Mouse (Mus musculus) forebrain, embryonic 14.5 days (tissue): ENCODE measurements at regions not wholly inside any gene's neighbourhood (a gene's known extent, or its start where the extent isn't known, plus 50 kb on each side); places are given as distances from the start of the nearest gene placed in this dataset.

Experiments
- ATAC-seq: fragments of 200-750 bp; cut with Nextera tagmentation; 2 replicates; pipeline ENCODE4 v1.8.0; 2017; ENCODE audit warnings: mild to moderate bottlenecking, moderate library complexity
- DNase-seq: peaks from one replicate; pipeline ENCODE4 v3.0.0-alpha.2; 2015; ENCODE audit warnings: low spot score
- H3K27ac ChIP-seq: fragments of 300-500 bp; sonication (generic); 2 replicates; pipeline ENCODE4 v1.5.1; 2014; ENCODE audit warnings: low read depth, mild to moderate bottlenecking, control low read depth, low read length, moderate library complexity
- H3K27me3 ChIP-seq: fragments of 300-500 bp; sonication (generic); replicated peaks from 2 replicates; pipeline ENCODE4 v1.6.1; 2014; ENCODE audit warnings: low read length, control low read depth, mixed read lengths; ENCODE audit not compliant: control insufficient read depth, insufficient read depth
- H3K36me3 ChIP-seq: fragments of 300-500 bp; sonication (generic); 2 replicates; pipeline ENCODE4 v1.6.1; 2014; ENCODE audit warnings: low read length, control low read depth; ENCODE audit not compliant: control insufficient read depth, insufficient read depth
- H3K4me1 ChIP-seq: fragments of 300-500 bp; sonication (generic); 2 replicates; pipeline ENCODE4 v1.6.1; 2014; ENCODE audit warnings: antibody characterized with exemption, low read length, control low read depth; ENCODE audit not compliant: control insufficient read depth, insufficient read depth
- H3K4me2 ChIP-seq: fragments of 300-500 bp; sonication (generic); 2 replicates; pipeline ENCODE4 v1.6.1; 2014; ENCODE audit warnings: mild to moderate bottlenecking, control low read depth, low read length
- H3K4me3 ChIP-seq: fragments of 300-500 bp; sonication (generic); 2 replicates; pipeline ENCODE4 v1.5.1; 2014; ENCODE audit warnings: low read depth, low read length, control low read depth
- H3K9ac ChIP-seq: fragments of 300-500 bp; sonication (generic); 2 replicates; pipeline ENCODE4 v1.6.1; 2014; ENCODE audit warnings: mild to moderate bottlenecking, low read length, control low read depth, moderate library complexity
- H3K9me3 ChIP-seq: fragments of 300-500 bp; sonication (generic); replicated peaks from 2 replicates; pipeline ENCODE4 v1.6.1; 2016; ENCODE audit warnings: low read length, control low read depth, mixed read lengths; ENCODE audit not compliant: control insufficient read depth
- WGBS: fragments of 180-500 bp; shearing (Covaris S2); extraction: QIAGEN DNeasy Blood & Tissue Kit; methylation state at CpG from one replicate; pipeline ENCODE4 v1.1.7; 2014; 5-methylcytosine and 5-hydroxymethylcytosine counted together

DNA sequence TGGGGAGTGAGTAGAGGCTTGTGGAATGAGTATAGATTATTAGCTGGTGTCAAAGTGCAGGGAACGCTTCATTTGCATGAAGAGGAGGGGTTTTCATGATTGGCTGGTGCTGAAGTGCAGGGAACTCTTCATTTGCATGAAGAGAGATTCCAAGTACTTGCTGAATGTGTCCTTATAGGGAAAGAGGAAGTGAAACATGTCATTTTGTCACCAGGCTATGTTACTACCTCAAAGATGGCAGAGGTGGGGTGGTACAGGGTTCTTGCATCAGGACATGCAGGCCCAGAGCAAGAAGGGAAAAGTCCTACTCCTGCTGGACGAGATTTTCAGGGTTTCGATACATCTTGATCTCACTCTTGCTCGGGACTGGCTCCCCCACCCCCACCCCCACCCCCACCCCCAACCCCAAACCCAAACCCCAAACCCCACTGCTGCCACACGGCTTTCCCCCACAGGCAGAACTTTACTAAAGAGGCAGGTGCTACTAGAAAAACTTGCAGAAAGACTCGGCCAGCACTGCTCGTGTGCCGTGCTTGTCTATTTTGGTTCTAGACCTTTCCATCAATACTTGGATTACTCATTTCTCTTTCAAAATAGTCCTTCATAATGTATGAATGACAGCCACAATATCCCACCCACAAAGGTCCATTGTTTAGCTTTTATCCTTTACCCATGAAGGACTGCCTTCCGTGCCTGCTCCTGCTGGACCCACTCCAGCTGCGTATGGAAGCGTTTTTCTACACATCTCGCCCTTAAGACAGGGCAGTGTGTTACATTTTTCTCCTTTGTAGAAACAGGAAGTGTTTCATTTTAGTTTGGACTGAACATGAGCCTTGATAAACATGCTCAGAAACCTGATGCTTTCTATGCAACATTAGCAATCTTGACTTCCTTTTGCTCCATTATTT lies 223.0 kb upstream of the N6amt1 start:
- no peaks in the 10 kb centered on the region for H3K4me1 ChIP-seq
- no peaks in the 10 kb centered on the region for H3K27me3 ChIP-seq
- no peak overlapping the region for H3K9ac ChIP-seq
- no peak overlapping the region for H3K4me3 ChIP-seq
- ATAC-seq (no peak), DNase-seq (no peak)
- no peaks in the 10 kb centered on the region for H3K9me3 ChIP-seq
- WGBS: 68% methylated on average over 12 of the region's 12 CpGs
- no peak overlapping the region for H3K27ac ChIP-seq
- no peaks in the 10 kb centered on the region for H3K36me3 ChIP-seq
- no peak overlapping the region for H3K4me2 ChIP-seq

DNA sequence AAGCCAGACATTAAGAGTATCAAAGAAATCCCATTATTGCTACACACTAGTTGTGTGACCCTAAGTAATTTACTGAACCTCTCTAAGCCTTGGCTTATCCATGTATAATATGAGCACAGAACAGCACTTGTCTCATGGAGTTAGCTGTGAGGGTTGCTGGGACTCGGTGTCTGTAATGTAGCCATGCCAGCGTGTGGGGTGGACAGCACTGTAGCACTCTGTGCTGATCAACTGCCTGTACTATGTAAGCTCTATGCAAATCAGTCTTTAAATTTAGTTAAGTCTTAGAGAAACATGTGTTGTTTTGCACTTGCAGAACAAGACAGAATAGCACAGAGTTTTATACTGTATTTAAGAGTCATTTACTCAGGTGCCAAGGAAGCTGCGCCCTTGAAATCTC lies 225.0 kb upstream of the N6amt1 start:
- no peak overlapping the region; the same call in 1 of the 2 replicates for H3K4me2 ChIP-seq
- WGBS: 77% methylated on average over 3 of the region's 3 CpGs

DNA sequence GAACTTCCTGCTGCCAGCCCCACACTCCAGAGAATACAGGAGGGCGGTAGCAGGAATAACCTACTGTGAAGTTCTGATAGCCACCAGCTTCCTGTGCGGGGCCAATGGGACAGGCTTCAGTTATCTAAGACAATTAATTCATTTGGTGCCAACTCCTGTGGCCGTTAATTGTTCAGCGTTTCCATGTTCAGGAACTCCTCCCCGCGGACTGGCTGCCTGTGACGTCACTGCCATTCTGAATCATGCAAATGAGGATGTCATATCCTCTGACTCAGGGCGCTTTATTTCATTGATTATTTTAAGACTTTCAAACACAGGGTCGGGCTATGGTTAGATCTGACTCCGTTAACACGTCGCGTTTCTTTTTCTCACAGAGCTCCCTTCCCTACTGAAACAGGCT lies 225.8 kb upstream of the N6amt1 start:
- Histone ChIP-seq H3K27ac (no peak overlapping the region), H3K9me3 (no peaks in the 10 kb centered on the region), H3K36me3 (no peaks in the 10 kb centered on the region), H3K4me1 (no peaks in the 10 kb centered on the region), H3K9ac (no peak overlapping the region), H3K27me3 (no peaks in the 10 kb centered on the region), H3K4me3 (peak overlapping the region; percentile 20), H3K4me2 (peak overlapping the region; percentile 30)
- ATAC-seq (peak; percentile 83), DNase-seq (peak; percentile 79)
- WGBS: 37% methylated on average over 13 of the region's 13 CpGs

More for the DNA sequence above, 225.0 kb upstream of the N6amt1 start:
- H3K27me3 ChIP-seq: no peaks in the 10 kb centered on the region
- H3K9ac ChIP-seq: no peak overlapping the region
- ATAC-seq (no peak; the same call in 1 of the 2 replicates), DNase-seq (no peak)
- H3K9me3 ChIP-seq: no peaks in the 10 kb centered on the region
- H3K36me3 ChIP-seq: no peaks in the 10 kb centered on the region
- no peak overlapping the region for H3K4me3 ChIP-seq
- H3K4me1 ChIP-seq: no peaks in the 10 kb centered on the region
- no peak overlapping the region for H3K27ac ChIP-seq

DNA sequence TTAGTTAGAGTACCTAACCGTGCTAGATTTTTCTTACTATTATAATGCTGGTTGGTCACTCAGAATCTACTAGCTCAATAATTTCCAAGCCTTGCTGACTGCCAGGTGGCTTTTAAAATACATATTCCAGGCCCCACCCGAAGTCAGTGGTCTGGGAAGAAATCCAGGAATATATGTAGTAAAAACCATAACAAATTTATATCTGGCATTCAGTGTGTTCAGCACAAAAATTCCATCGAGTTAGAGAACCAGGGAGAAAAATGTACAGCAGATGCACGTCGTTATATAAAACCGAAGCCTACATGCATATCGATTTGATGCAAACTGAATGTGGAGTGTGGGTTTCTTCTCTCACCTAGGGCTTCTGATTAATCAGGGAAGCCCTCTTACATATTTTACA lies 229.5 kb upstream of the N6amt1 start:
- H3K27me3 ChIP-seq: no peaks in the 10 kb centered on the region
- no peak for ATAC-seq
- H3K4me2 ChIP-seq: no peak overlapping the region
- DNase-seq: no peak
- WGBS: 93% methylated on average over 7 of the region's 7 CpGs
- no peaks in the 10 kb centered on the region for H3K36me3 ChIP-seq
- no peak overlapping the region for H3K9ac ChIP-seq
- H3K4me3 ChIP-seq: no peak overlapping the region
- no peaks in the 10 kb centered on the region for H3K9me3 ChIP-seq
- H3K27ac ChIP-seq: no peak overlapping the region
- no peaks in the 10 kb centered on the region for H3K4me1 ChIP-seq

DNA sequence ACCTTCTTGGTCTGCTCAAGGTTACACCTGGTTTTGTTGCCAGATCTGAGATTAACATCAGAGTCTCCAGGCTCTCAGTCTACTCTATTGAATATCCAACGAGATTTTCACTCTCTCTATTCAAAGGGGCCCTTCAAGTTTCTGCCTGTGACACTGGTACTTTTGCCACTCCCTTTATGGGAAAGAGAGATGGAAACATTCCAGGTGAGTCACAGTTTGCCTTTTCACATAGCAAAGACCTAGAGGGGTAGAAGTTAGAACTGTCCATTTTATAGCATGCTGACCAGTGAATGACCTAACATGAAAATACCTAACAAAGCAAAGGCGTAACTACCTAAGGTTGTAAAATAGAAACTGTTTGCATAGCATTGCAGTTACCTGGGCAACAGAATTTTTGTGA lies 250.4 kb upstream of the N6amt1 start:
- no peak for ATAC-seq
- H3K9ac ChIP-seq: no peak overlapping the region
- H3K36me3 ChIP-seq: no peaks in the 10 kb centered on the region
- 75% methylated on average over 2 of the region's 2 CpGs for whole genome bisulfite sequencing
- no peaks in the 10 kb centered on the region for H3K27me3 ChIP-seq
- no peak overlapping the region for H3K27ac ChIP-seq
- H3K4me1 ChIP-seq: no peaks in the 10 kb centered on the region
- DNase-seq: no peak
- H3K4me3 ChIP-seq: no peak overlapping the region
- no peak overlapping the region for H3K4me2 ChIP-seq
- no peaks in the 10 kb centered on the region for H3K9me3 ChIP-seq

DNA sequence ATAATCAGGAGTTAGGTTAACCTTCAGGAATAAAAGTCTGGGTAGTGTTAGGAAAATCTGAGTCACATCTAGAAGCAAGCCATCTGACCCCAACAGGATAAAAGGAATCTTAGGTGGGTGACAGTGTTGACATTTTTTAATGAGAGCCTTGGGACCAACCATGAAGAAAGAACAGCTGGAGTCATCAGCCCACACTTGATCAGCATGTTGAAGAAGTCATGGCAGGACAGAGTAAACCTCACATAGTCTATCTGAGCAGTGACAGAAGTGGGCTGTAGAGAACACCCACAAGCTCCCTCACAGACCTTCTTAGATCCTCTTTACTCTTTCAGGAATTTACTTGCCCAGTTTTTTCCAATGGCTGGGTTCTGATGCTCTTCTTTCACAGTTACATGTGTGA lies 251.9 kb upstream of the N6amt1 start:
- Histone ChIP-seq H3K9ac (no peak overlapping the region), H3K27me3 (no peaks in the 10 kb centered on the region), H3K27ac (no peak overlapping the region), H3K4me1 (no peaks in the 10 kb centered on the region), H3K9me3 (no peaks in the 10 kb centered on the region), H3K36me3 (no peaks in the 10 kb centered on the region), H3K4me3 (no peak overlapping the region), H3K4me2 (no peak overlapping the region)
- no peak for DNase-seq
- no peak for ATAC-seq

DNA sequence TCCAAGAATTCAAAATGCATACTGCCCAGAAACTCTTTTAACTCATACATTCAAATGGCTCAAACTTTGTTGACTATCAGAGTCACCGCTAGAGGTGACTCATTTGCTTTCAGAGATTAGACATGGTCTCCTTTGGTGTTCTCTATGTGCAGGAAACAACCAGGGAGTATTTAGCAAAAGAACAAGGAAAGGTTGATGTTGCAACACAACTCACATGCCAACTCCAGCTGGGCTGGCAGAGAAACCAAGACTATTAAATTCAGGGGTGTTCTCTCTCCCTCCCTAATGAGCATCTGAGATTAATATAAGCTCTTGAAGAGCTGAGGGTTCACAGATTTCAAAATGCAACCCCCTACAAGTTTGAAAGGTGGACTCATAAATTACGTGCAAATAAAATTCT lies 262.0 kb upstream of the N6amt1 start:
- no peak overlapping the region for H3K9ac ChIP-seq
- WGBS: 79% methylated on average over 2 of the region's 2 CpGs
- ATAC-seq: no peak

DNA sequence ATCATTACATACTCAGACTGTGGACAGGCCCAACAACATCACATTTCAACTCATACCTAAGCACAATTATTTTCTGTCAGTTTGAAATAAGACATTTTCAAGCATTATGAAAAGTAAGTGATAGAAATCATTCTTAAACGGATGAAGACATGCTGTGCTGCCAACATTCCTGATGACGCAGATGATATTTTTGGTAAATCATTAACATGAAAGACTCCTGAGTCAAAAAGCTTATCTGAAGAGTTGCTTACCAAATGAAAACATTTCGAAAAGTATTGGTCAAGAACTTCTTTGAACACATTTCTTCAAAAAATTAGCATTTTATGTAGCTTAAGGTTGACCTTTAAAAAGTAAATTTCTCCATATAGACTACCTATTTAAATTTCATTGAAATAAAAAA lies 264.7 kb upstream of the N6amt1 start:
- no peak overlapping the region for H3K4me3 ChIP-seq
- no peaks in the 10 kb centered on the region for H3K27me3 ChIP-seq
- H3K9ac ChIP-seq: no peak overlapping the region
- 84% methylated on average over 3 of the region's 3 CpGs for WGBS
- no peak overlapping the region for H3K4me2 ChIP-seq
- H3K36me3 ChIP-seq: no peaks in the 10 kb centered on the region
- no peak overlapping the region for H3K27ac ChIP-seq
- no peaks in the 10 kb centered on the region for H3K4me1 ChIP-seq
- no peaks in the 10 kb centered on the region for H3K9me3 ChIP-seq
- no peak for DNase-seq
- ATAC-seq: no peak

More for the DNA sequence above, 262.0 kb upstream of the N6amt1 start:
- no peaks in the 10 kb centered on the region for H3K36me3 ChIP-seq
- H3K9me3 ChIP-seq: no peaks in the 10 kb centered on the region
- no peak overlapping the region for H3K4me2 ChIP-seq
- no peaks in the 10 kb centered on the region for H3K27me3 ChIP-seq
- DNase-seq: no peak
- no peak overlapping the region for H3K27ac ChIP-seq
- no peak overlapping the region for H3K4me3 ChIP-seq
- no peaks in the 10 kb centered on the region for H3K4me1 ChIP-seq

DNA sequence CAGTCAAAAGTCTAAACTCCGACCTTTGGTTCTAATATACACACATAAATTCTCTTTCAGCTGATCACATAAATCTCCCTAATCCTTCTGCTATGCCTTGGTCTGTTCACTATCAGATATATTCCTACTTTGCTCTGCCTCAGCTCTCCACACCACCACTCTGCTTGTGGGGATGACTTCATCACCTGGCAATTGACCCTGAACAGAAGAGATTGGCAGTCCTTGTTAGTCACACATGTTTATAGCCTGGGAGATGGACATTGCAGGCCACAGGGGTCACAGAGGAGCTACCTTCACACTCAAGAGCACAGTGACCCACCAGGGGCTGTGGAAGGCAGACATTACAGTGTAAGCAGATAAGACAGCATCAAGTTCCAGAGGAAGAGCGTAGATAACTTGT lies 270.5 kb upstream of the N6amt1 start:
- no peak overlapping the region for H3K4me2 ChIP-seq
- 79% methylated on average over 2 of the region's 2 CpGs for WGBS
- H3K27ac ChIP-seq: no peak overlapping the region
- no peak overlapping the region for H3K9ac ChIP-seq
- no peaks in the 10 kb centered on the region for H3K27me3 ChIP-seq
- H3K9me3 ChIP-seq: no peaks in the 10 kb centered on the region
- DNase-seq (no peak), ATAC-seq (no peak)
- H3K4me3 ChIP-seq: no peak overlapping the region
- H3K36me3 ChIP-seq: no peaks in the 10 kb centered on the region
- H3K4me1 ChIP-seq: no peaks in the 10 kb centered on the region
